Mouse (Mus musculus) spleen, adult 2 months (tissue): Measurements from ENCODE around the gene Cntnap2.

ENCODE experiments used
- CTCF ChIP-seq: fragments of 200-500 bp; IDR thresholded peaks from 2 replicates; pipeline ENCODE4 v1.5.1; 2011; ENCODE audit warnings: mild to moderate bottlenecking, inconsistent platforms; ENCODE audit not compliant: insufficient read depth, insufficient read length, insufficient replicate concordance; ENCODE audit errors: extremely low read depth
- POLR2A ChIP-seq: fragments of 200-500 bp; IDR thresholded peaks from 2 replicates; pipeline ENCODE4 v1.6.1; 2011; ENCODE audit warnings: low read depth, low read length, inconsistent platforms

- TF ChIP-seq POLR2A = no peak
- no peak for TF ChIP-seq CTCF
Observed at GRCm38 (mm10) chr6:46699343-46699742, 1640.2 kb downstream of the Cntnap2 start.
